Mouse (Mus musculus): Measurements from ENCODE around the gene Pdlim1.

Gene Pdlim1

DNA sequence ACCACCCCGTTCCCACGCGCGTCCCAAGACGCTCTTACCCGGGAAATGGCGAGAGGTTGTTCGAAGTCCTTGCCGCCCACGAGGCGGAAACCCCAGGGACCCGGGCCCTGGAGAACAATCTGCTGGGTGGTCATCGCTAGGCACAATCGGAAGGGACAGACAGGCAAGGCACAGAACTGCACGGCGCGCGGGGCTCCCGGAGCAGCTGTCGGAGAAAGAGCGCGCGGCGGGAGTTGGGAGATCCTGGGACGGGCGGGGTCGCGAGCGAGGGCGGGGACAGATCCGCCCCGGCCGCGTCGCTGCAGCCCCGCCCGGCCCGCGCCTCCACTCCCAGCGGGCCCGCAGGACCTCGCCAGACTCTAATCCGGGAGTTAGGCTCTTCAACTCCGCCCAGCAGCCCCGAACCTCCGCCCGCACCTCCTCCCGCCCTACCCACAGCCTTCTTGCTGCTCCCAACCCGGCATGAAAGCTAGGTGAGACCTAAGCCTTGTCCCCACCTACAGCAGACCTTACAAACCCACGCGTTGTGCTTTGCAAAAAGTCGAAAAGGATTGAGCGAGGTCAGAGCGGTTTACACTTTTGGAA lies at the start of gene Pdlim1:
Gene Pdlim1 (minus strand): TSS at position 535 of the 585 bp plus-strand sequence.
- in situ Hi-C loops (cut with MboI; ENCODE audit: unreplicated experiment in 2 of 2): loop anchor here in 1 of 2 experiments (25.0 kb wide), 1 partner anchor 1291 kb away; no protein-coding TSS in a partner anchor

DNA sequence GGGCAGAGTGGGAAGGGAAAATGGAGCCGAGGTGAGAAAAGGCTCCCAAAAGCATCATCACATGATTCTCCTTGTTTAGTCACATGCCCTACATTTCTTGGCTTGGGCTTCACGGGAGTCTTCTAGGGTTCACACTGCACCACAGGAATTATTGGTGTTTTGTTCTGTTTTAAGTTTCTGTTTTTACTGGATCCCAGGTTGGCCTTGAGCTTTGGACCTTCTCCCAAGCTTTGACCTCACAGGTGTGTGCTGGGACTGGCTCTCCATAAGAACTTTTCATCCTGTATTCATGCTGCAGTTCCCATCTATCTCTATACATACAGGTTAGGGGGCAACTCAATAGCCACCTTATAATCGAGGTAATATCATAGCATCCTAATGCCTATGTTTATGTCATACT lies 47.6 kb upstream of the Pdlim1 start:
- in situ Hi-C loops (cut with MboI; ENCODE audit: unreplicated experiment in 2 of 2): no loop called here

DNA sequence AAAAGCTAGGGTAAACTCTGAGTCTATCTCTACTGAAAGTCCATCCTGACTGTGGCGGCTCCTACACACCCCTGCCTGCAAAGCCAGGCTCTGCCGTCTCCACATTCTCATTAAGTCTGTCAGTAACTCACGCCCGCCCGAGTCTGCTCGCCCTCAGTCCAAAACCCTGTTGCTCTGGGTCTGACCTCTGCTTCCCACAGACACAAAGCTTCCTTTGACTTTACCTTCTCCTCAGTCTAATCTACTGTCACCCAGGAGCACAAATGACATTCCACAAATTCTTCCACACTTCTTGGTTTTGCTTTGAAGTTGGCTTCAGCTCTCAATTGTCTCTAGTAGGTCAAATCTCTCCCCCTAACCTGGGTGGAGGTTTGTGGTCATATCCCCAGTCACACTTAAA lies 46.9 kb upstream of the Pdlim1 start:
- in situ Hi-C loops (cut with MboI; ENCODE audit: unreplicated experiment in 2 of 2): no loop called here

DNA sequence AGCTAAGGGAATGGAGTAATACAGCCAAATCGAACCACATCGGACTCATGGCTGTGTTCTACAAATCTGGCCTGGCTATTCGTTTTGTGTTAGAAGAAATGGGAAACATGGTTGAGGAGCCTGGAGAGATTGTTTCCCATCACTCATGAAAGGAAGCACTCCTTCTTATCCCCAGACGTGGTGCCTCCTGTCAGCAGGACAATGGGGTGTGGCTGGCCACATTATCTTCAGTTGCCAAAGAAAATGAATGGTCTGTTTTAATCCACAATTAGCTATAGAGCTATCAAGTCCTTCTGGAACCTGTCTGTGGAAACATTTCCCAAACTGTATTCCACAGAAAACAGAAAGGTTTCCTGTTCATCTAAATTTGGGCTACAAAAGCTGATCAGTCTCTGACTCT lies 45.4 kb upstream of the Pdlim1 start:
- in situ Hi-C loops (cut with MboI; ENCODE audit: unreplicated experiment in 2 of 2): no loop called here

DNA sequence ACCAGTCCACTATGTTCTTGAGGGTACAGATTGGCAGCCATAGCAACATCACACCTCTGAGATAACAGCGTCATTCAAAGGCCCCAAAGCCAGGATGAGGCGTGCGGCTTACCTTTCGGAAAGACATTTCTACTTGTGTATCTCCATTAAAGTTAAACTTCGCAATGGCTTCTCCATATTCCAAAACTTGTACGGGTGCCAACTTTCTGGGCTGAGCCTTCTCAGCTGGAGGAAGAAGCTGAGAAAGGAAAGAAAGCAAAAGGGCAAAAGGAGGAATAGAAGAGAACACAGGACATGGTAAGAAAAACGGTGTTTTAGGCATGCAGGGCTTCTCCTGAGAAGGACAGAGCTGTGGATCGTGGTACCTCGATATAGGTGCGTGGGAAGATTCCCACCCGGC lies 42.6 kb upstream of the Pdlim1 start:
- in situ Hi-C loops (cut with MboI; ENCODE audit: unreplicated experiment in 2 of 2): no loop called here

DNA sequence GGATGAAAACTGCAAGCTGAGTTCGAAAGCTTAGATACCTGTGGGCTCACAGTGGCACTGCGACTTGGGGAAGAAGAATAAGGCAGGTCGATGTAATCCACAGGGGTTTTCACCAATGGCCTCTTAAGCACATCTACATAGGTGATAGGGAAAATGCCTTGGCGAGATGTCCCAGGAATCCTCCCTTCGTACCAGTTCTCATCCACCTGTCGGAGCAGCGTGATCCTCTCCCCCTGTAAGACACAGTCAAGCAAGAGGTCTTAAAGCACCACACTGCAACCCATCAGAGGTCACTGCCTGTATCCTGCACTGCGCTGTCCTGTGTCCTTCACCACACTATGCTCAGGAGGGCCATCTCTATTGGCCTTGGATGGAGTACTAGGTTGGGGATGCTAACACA lies 40.0 kb upstream of the Pdlim1 start:
- in situ Hi-C loops (cut with MboI; ENCODE audit: unreplicated experiment in 2 of 2): no loop called here

DNA sequence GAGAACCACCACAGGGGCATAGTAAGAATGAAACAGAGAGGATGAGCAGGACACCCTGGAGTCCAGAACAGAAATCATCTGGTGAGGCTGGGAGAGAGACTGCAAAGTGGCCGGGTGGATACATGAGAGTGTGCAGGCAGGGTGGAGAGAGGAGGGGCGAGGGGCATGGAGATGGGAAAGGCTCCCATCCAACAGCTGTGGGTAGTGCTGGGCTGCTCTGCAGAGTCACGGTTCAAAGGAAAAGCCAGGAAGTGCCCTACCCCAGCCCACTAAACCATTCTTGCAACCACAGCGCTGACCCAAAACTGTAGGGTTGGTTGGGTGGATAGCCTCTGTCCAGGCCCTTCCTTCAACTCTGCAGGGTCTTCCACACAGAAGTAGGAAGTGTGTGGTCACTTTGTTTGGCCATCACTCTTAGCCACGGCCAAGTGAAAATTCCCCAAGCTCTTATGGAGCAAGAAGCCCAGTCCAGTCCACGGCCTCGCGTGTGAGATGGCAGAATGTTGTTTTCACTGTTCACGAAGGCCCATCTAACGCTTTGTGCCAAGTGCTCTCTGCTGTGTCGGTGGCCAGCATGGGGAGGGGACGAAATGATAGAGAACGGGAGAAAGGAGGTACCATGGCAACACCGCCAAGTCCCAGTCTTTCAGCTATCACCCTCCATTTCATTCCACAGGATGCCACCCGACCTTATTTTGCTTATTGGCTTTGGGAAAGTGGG lies 38.9 kb upstream of the Pdlim1 start:
- in situ Hi-C loops (cut with MboI; ENCODE audit: unreplicated experiment in 2 of 2): no loop called here

DNA sequence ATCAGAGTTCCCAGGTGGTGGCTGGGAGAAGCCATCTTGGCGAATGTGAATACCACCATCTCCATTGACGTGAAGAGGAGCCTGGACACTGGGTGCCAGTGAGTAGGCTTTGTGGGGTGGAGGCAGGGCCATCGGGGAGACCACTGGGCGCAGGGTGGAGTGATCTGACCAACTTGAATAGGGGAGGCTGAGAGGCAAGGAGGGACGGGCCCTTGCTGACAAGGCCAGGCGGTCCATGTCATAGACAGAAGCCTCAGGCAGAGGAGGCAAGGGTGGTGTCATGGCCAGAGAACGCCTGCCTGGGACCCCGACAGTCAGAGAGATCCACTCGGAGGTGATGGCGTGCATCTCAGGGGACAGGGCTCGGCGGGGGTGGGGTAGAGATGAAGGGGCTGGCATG lies 38.3 kb upstream of the Pdlim1 start:
- in situ Hi-C loops (cut with MboI; ENCODE audit: unreplicated experiment in 2 of 2): no loop called here

DNA sequence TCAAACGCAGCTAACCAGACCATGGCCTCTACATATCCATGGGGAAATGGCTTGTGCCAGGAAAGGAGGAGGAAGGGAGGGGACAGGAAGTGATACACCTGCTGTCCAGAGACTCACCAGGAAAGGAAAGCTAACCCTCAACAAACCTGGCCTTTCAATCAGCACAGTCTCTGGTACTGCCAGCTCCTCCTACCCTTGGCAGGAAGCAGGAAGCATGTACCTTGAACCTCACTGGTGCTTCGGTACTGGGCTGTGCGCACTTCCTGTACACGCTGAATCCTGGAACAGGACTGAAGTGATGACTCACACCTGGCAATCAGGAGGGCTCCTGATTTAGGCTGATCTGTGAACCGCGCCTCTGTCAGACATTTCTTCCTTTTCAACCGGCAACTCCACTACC lies 35.9 kb upstream of the Pdlim1 start:
- in situ Hi-C loops (cut with MboI; ENCODE audit: unreplicated experiment in 2 of 2): no loop called here

DNA sequence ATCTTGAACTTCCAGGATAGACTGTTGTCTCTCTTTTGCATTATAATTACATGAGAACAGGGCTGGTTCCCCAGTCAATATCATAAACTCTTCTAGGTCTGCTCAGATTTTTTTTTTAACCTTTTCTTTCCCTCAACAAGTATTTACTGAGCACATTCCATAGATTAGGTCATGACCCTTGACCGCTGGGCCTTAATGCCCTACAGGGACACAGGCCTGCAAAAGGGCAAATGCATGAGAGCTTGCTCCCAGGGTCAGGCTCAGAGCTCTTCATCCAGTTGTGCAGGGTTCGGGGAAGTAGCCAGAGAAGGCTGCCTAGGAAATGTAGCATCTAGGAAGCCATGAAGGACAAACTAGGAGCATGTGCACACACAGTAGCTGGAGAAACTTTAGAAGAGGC lies 35.0 kb upstream of the Pdlim1 start:
- in situ Hi-C loops (cut with MboI; ENCODE audit: unreplicated experiment in 2 of 2): no loop called here

DNA sequence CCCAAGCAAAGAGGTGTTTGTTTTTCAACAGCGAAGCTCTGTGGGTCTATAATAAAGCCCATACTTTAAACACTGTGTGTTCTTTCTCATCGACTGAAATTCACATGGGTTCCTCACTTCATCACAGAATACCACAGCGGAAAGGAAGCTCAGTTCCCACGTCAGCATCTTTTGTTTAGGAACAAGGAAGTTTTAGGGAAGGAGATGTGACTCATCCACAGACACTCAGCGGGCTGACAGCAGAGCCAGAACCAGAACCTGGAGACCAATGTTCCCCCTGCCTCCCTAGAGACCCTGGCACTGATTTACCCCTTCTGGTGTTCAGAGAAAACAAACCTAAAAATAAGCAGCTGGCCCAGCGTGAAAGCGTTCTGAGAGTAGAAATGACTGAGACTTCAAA lies 33.8 kb upstream of the Pdlim1 start:
- in situ Hi-C loops (cut with MboI; ENCODE audit: unreplicated experiment in 2 of 2): no loop called here

DNA sequence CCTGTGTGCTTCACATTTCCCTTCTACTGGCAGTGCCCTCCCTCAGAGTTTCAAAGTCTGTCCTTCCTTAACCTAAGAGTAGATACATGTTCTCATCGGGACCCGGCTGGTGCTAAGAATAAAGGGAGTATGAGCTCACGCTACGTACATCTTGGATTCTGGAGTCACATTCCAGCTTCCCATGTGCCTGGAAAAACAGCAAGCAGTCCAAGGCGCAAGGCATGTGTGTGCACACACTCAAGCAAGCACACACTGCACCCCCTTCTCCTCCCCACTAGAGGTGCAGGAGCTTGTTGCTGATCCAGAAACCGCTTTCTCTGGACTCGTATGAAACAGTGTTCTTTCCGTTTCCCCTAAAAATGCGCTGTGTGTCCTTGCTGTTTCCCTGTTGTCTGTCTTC lies 31.3 kb upstream of the Pdlim1 start:
- in situ Hi-C loops (cut with MboI; ENCODE audit: unreplicated experiment in 2 of 2): no loop called here

DNA sequence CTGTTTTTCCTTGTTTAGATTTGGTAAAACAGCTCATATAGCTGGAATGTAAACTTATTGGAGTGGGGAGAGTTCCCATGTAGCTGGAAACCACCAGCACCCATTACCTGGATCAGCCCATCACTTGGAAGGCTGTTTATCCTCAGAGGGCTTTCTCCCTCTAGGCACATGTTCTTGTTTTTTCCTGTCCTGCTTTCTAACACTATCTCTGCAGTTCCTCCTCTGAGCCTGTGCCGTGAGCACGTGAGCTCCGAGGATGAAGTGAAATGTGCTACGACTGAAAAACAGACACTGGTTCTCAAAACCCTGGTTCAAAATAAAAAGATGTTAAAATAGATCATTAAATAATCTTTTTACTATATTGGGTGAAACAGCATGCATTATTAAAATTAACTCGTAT lies 30.8 kb upstream of the Pdlim1 start:
- in situ Hi-C loops (cut with MboI; ENCODE audit: unreplicated experiment in 2 of 2): no loop called here

DNA sequence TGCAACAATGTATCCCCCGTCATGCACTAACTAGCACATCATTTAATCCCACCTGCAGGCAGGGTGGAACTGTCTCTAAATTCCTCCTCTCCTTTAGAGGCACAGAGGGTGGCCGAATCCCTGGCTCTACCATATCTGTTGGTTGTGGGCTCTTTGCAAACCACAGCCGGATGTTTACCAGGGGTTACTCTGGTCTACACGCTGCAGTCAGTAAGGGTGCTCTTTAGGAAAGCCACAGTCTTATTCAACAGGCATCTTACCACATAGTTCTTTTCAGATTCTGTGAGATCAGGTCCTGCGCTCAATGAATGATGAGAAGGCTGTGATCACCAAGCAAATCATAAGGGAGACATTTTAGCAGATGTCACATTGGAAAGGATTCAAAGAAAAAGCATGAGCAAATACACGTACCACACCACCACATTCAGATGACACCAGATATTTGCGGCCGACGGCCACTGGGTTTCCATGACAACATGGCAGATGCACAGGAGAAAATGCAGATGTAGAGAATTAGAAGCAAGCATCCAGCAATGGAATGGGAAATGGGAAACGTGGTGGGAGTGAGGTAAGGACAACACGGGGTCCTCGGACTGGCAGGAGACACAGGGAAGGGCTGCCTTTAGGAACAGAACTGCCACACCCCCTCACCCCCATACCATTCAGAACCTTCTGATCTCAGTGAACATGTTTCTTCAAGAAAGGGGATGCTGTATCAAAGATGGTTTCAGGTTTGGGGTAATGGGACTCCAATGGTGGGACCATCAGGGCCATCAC lies 28.5 kb upstream of the Pdlim1 start:
- in situ Hi-C loops (cut with MboI; ENCODE audit: unreplicated experiment in 2 of 2): no loop called here

DNA sequence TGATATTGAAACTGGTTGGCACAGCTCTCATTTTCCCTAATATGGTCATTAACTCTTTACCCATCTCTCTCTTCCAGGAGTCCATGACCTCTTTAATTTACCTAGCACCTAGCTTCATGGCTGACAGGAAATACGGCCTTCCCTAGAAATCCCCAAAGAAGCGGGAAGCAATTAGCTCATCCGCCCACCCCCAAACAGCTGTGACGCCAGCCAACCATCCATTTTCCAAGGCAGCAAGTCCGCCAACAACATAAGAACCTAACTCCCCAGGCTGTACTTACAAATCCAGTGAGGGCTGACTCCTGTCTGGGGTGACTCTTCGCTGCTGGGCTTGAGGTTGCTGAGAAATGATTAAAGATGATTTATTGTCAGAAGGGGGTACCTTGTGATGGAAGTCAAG lies 27.5 kb upstream of the Pdlim1 start:
- in situ Hi-C loops (cut with MboI; ENCODE audit: unreplicated experiment in 2 of 2): no loop called here

DNA sequence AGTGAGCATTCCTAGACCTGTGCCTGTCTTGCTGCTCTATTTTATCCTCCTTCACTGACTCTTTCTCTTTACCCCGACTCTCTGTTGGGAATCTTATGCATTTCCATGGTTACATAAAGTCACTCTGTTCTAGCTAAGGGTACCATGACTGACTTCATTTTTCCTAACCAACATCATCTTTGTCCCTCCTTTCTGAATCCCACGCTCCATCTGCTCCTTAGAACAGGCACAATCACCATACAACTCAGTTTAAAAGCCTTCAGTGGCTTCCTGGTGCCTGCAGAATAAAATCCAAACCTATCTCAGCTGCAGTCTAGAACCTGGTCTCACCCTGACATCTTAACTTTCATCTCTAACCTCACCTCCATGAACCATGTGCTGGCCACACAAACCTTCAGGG lies 26.9 kb upstream of the Pdlim1 start:
- in situ Hi-C loops (cut with MboI; ENCODE audit: unreplicated experiment in 2 of 2): no loop called here

DNA sequence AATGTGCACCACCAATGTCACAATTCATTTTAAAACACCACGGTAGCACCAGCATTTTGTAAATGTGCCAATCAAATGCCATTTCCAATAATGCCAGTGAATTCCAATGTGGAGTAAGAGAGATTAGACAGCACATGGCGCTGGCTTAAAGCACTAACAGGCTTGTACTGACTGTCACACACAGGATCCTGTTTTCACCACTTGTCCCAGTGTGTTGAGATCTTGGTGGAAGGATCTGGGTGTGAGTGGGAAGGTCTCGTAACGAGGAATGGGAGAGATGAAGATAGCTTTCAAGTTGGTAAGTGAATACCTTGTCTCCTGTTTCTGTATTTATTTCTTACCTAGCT lies 26.1 kb upstream of the Pdlim1 start:
- in situ Hi-C loops (cut with MboI; ENCODE audit: unreplicated experiment in 2 of 2): no loop called here

DNA sequence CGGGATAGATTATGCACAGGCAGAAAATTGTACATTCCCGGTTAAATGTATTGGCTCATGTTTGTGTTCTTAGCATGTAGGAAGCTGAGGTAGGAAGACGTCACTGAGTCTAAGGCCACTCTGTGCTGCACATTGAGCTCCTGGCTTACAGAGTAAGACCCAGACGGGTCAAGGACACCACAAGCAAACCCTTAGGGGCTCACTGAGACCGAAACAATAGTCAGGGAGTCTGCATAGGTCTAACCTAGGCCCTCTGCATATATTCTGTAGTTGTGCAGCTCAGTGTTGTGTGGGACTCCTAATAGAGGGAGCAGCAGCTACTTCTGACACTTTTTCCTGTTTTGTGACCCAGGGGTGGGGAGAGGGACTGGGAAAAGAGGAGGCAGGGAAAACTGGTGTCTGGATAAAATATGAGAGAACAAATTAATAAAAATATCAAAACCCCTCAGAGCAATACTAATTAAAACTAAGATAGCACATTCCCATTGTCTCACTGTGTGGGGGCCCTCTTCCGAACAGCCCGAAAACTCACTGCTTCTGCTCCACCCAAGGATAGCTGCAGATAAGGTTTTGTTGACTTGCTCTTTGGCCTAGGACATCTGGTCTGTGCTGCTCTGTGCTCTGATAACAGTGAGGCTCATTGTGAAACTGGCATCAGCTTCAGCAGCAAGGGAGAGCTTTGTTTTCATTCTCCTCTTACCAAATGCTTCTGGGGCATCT lies 25.6 kb upstream of the Pdlim1 start:
- in situ Hi-C loops (cut with MboI; ENCODE audit: unreplicated experiment in 2 of 2): no loop called here

DNA sequence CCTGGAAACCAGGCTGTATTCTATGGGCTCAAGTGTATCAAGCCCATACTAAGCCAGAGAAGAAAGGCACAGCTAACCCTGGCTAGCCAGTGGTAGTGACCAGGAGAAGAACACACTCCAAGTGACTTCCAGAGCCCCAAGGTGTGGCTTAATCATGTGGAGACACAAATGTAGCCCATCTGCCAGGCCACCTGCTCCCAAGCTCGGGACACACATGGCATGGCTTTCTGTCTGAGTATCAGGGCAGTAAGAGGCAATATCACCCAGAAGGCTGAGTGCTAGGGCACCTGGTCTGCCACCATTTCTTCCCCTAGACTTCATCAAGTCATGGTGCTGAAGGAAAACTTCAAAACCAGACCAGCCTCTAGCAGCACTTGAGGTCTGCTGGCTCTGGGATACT lies 22.6 kb upstream of the Pdlim1 start:
- in situ Hi-C loops (cut with MboI; ENCODE audit: unreplicated experiment in 2 of 2): no loop called here

DNA sequence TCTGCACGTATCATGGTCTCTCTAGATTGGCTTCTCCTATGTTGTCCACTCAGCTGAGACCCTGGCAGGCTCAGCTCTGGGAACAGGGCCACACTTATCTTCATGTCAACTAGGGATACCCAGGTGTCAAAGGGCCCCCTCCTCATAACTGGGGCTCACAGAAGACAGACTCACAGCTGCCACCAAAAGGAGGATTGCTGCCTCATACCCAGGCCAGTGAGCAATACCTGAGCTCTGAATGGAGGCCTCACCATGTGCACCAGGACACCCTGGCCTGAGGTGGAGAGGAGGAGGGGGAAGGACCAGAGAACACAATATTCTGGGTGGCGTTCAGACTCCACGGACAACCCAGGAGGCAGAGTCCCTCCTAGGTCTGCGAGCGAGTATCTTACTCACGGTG lies 22.1 kb upstream of the Pdlim1 start:
- in situ Hi-C loops (cut with MboI; ENCODE audit: unreplicated experiment in 2 of 2): no loop called here

DNA sequence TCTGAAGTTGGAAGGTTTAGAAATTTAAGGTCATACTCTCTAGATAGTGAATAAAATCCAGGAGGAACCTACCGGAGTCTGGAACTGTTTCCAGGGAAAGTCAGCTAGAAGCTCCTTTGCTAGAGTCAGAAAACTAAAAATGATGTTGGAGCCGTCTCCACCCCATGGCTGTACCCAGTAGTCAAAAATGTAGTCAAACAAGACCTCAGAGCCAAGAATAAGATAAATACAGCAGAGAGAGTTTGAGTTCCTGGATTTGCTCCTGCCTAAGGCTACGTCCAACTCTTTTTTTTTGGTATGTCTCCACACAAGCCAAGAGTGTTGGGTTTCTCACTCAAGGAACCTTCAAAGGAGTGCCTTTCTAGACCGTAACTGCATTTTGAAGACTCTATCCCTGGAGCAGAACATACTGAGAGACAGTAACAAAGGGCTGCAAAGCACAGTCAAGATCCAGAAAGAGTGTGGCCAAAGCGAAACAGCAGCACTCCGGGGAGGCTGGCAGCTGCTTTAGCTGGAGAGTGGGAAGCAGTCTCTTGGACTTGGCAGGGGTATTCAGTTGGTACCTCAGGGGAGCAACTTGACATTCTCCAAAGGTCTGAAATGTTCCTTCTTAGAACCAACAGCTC lies 18.6 kb upstream of the Pdlim1 start:
- in situ Hi-C loops (cut with MboI; ENCODE audit: unreplicated experiment in 2 of 2): no loop called here

Measured in v-Abl transformed pro-B cells (cell line).